Mouse (Mus musculus) skeletal muscle tissue, postnatal 0 days (tissue): Measurements from ENCODE around the gene Wdr83. TPM values are rescaled to one million over a fixed set of nuclear protein-coding genes. Genes with fewer than 3 reads are reported as not detected.

Experiments
- microRNA-seq, 2 experiments: library from miRNA; unstranded; fragments of <30 nt; microRNA quantifications; one replicate each; pipeline ENCODE4; 2016
- polyA plus RNA-seq: library from polyadenylated mRNA; unstranded; fragments of >200 nt; fragmentation: Nextera tagmentation; extraction: Ambion mirVana; gene quantifications from 2 replicates; pipeline ENCODE4 v1.2.1, GENCODE M21; 2015

Wdr83 gene
- 24.8 and 28.0 TPM in 2 replicates for polyA plus RNA-seq

GRCm38 (mm10) chr8:85081216-85081555 lies at the start of gene Wdr83:
TSS of gene Wdr83 (minus strand) at chr8:85081306.

GRCm38 (mm10) chr8:85122995-85123394 lies 41.9 kb upstream of the Wdr83 start, which contains the start of gene Zfp791:
TSS of gene Zfp791 (minus strand) at chr8:85123095.

GRCm38 (mm10) chr8:85083108-85083813 lies 2.2 kb upstream of the Wdr83 start, which contains the start of gene Man2b1:
TSS of gene Man2b1 (plus strand) at chr8:85083270.

GRCm38 (mm10) chr8:85080532-85081215 lies 432 bp downstream of the Wdr83 start, which contains the start of gene Wdr83os:
TSS of gene Wdr83os (plus strand) at chr8:85080740.

GRCm38 (mm10) chr8:85071514-85072281 lies 9.4 kb downstream of the Wdr83 start, which contains the start of gene Dhps:
TSS of gene Dhps (plus strand) at chr8:85071757.

GRCm38 (mm10) chr8:85067982-85068381 lies 13.1 kb downstream of the Wdr83 start, which contains the start of gene Gm5741:
TSS of gene Gm5741 (minus strand) at chr8:85067982.

GRCm38 (mm10) chr8:85059879-85060616 lies 21.1 kb downstream of the Wdr83 start, which contains the start of gene Fbxw9:
TSS of gene Fbxw9 (plus strand) at chr8:85060055.

GRCm38 (mm10) chr8:85036718-85037365 lies 44.3 kb downstream of the Wdr83 start, which contains the start of gene Tnpo2:
TSS of gene Tnpo2 (plus strand) at chr8:85036915.

GRCm38 (mm10) chr8:85026670-85027515 lies 54.2 kb downstream of the Wdr83 start, which contains the start of gene Trir:
TSS of gene Trir (plus strand) at chr8:85026823.

GRCm38 (mm10) chr8:85025098-85025932 lies 55.8 kb downstream of the Wdr83 start, which contains the start of gene Asna1:
TSS of gene Asna1 (minus strand) at chr8:85025281.

Small RNAs within 50 kb of the gene (microRNA-seq; reads per million reads assigned to microRNA genes)
- gene Gm23388 (0 to 0.21 reads per million in 2 experiments), gene Mir7070 (0.85 to 2.0 reads per million in 2 experiments)

Other genes starting within 250 kb of the Wdr83 start
- 66.7 and 71.6 TPM in 2 replicates for gene Gadd45gip1, start 249.8 kb downstream of the Wdr83 start, polyA plus RNA-seq
- gene Rad23a, start 240.6 kb downstream of the Wdr83 start, polyA plus RNA-seq = 156 and 158 TPM in 2 replicates
- gene Calr, start 234.4 kb downstream of the Wdr83 start, polyA plus RNA-seq = 182 and 260 TPM in 2 replicates
- 37.7 and 40.9 TPM in 2 replicates for gene Farsa, start 224.3 kb downstream of the Wdr83 start, polyA plus RNA-seq
- gene Syce2, start 209.2 kb downstream of the Wdr83 start, polyA plus RNA-seq = 11.9 and 16.7 TPM in 2 replicates
- 25.0 and 25.2 TPM in 2 replicates for gene Gcdh, start 187.4 kb downstream of the Wdr83 start, polyA plus RNA-seq
- gene Klf1, start 179.4 kb downstream of the Wdr83 start, polyA plus RNA-seq = 0.33 and 0.42 TPM in 2 replicates
- gene Dnase2a, start 172.7 kb downstream of the Wdr83 start, polyA plus RNA-seq = 6.7 and 7.6 TPM in 2 replicates
- not detected in 2 replicates for gene Mast1, start 143.9 kb downstream of the Wdr83 start, polyA plus RNA-seq
- not detected in 2 replicates for gene Rtbdn, start 134.3 kb downstream of the Wdr83 start, polyA plus RNA-seq
- not detected in 2 replicates for gene Gm49661, start 111.9 kb downstream of the Wdr83 start, polyA plus RNA-seq
- 348 and 353 TPM in 2 replicates for gene Prdx2, start 111.7 kb downstream of the Wdr83 start, polyA plus RNA-seq
- 41.5 and 48.0 TPM in 2 replicates for gene Rnaseh2a, start 111.5 kb downstream of the Wdr83 start, polyA plus RNA-seq
- 11.2 and 16.5 TPM in 2 replicates for gene Junb, start 102.6 kb downstream of the Wdr83 start, polyA plus RNA-seq
- gene Hook2, start 90.7 kb downstream of the Wdr83 start, polyA plus RNA-seq = 7.2 and 8.0 TPM in 2 replicates
- not detected in 2 replicates for gene Best2, start 66.8 kb downstream of the Wdr83 start, polyA plus RNA-seq
- 57.5 and 68.3 TPM in 2 replicates for gene Asna1, start 56.0 kb downstream of the Wdr83 start, polyA plus RNA-seq
- gene Trir, start 54.5 kb downstream of the Wdr83 start, polyA plus RNA-seq = 61.3 and 74.2 TPM in 2 replicates
- 11.4 and 12.6 TPM in 2 replicates for gene Tnpo2, start 44.4 kb downstream of the Wdr83 start, polyA plus RNA-seq
- gene Fbxw9, start 21.3 kb downstream of the Wdr83 start, polyA plus RNA-seq = 9.5 and 11.5 TPM in 2 replicates
- gene Gm5741, start 13.3 kb downstream of the Wdr83 start, polyA plus RNA-seq = not detected in 2 replicates
- 24.6 and 32.1 TPM in 2 replicates for gene Dhps, start 9.5 kb downstream of the Wdr83 start, polyA plus RNA-seq
- gene Wdr83os, start 566 bp downstream of the Wdr83 start, polyA plus RNA-seq = 66.9 and 70.6 TPM in 2 replicates
- gene Man2b1, start 2.0 kb upstream of the Wdr83 start, polyA plus RNA-seq = 16.2 and 20.6 TPM in 2 replicates
- gene Zfp791, start 41.8 kb upstream of the Wdr83 start, polyA plus RNA-seq = 0.56 and 0.58 TPM in 2 replicates
- not detected in 2 replicates for gene Cks1brt, start 70.6 kb upstream of the Wdr83 start, polyA plus RNA-seq
- gene Olfr371, start 144.7 kb upstream of the Wdr83 start, polyA plus RNA-seq = not detected in 2 replicates
- gene Orc6, start 218.3 kb upstream of the Wdr83 start, polyA plus RNA-seq = 30.1 and 31.3 TPM in 2 replicates
- gene Vps35, start 218.5 kb upstream of the Wdr83 start, polyA plus RNA-seq = 73.6 and 78.5 TPM in 2 replicates